Mouse (Mus musculus): ENCODE measurements at regions not wholly inside any gene's neighbourhood (a gene's known extent, or its start where the extent isn't known, plus 50 kb on each side); places are given as distances from the start of the nearest gene placed in this dataset.

- no peaks in the 10 kb centered on the region for H3K27me3 ChIP-seq (replicated peaks; ENCODE audit: control insufficient read depth, insufficient read depth, low read length)
- TF ChIP-seq CTCF (conservative IDR thresholded peaks at IDR 0.05; ENCODE audit: insufficient read depth, insufficient read length, low read depth, low read length) = no peak
- TF ChIP-seq POLR2A (IDR thresholded peaks at IDR 0.05; ENCODE audit: low read depth, low read length) = no peak
- H3K4me1 ChIP-seq (ENCODE audit: control insufficient read depth, insufficient read depth, low read length) = no peaks in the 10 kb centered on the region
- no peak overlapping the region for H3K4me3 ChIP-seq (ENCODE audit: insufficient read depth, low read depth, low read length)
- DNase-seq = no peak
- no peaks in the 10 kb centered on the region for H3K36me3 ChIP-seq (ENCODE audit: control insufficient read depth, insufficient read depth, low read length)
- WGBS = 50% methylated on average over 10 of the region's 10 CpGs
- no peak overlapping the region for H3K27ac ChIP-seq (ENCODE audit: insufficient read depth, low read depth, low read length)
These were observed 396.2 kb downstream of the Fut8 start for GRCm38 (mm10) chr12:77633981-77634650.

GRCm38 (mm10) chr12:77638266-77638665, 400.3 kb downstream of the Fut8 start:
- Histone ChIP-seq H3K27ac (ENCODE audit: insufficient read depth, low read depth, low read length) (no peak overlapping the region), H3K4me1 (ENCODE audit: control insufficient read depth, insufficient read depth, low read length) (no peaks in the 10 kb centered on the region), H3K4me3 (ENCODE audit: insufficient read depth, low read depth, low read length) (no peak overlapping the region), H3K27me3 (replicated peaks; ENCODE audit: control insufficient read depth, insufficient read depth, low read length) (no peaks in the 10 kb centered on the region), H3K36me3 (ENCODE audit: control insufficient read depth, insufficient read depth, low read length) (no peaks in the 10 kb centered on the region)
- no peak for TF ChIP-seq POLR2A (IDR thresholded peaks at IDR 0.05; ENCODE audit: low read depth, low read length)
- TF ChIP-seq CTCF (conservative IDR thresholded peaks at IDR 0.05; ENCODE audit: insufficient read depth, insufficient read length, low read depth, low read length) = no peak
- peak; percentile 28 for DNase-seq
- 25% methylated on average over 7 of the region's 7 CpGs for WGBS

- no peak overlapping the region for H3K4me3 ChIP-seq (ENCODE audit: insufficient read depth, low read depth, low read length)
- 85% methylated on average over 4 of the region's 4 CpGs for WGBS
- TF ChIP-seq POLR2A (IDR thresholded peaks at IDR 0.05; ENCODE audit: low read depth, low read length) = no peak
- no peak for TF ChIP-seq CTCF (conservative IDR thresholded peaks at IDR 0.05; ENCODE audit: insufficient read depth, insufficient read length, low read depth, low read length)
- H3K27me3 ChIP-seq (replicated peaks; ENCODE audit: control insufficient read depth, insufficient read depth, low read length) = no peaks in the 10 kb centered on the region
- no peak overlapping the region for H3K27ac ChIP-seq (ENCODE audit: insufficient read depth, low read depth, low read length)
- no peaks in the 10 kb centered on the region for H3K36me3 ChIP-seq (ENCODE audit: control insufficient read depth, insufficient read depth, low read length)
- no peak for DNase-seq
- no peaks in the 10 kb centered on the region for H3K4me1 ChIP-seq (ENCODE audit: control insufficient read depth, insufficient read depth, low read length)
These were observed 404.4 kb downstream of the Fut8 start for GRCm38 (mm10) chr12:77642336-77642735.

GRCm38 (mm10) chr12:77647841-77648240, 409.9 kb downstream of the Fut8 start:
- Histone ChIP-seq H3K4me1 (ENCODE audit: control insufficient read depth, insufficient read depth, low read length) (no peaks in the 10 kb centered on the region), H3K36me3 (ENCODE audit: control insufficient read depth, insufficient read depth, low read length) (no peaks in the 10 kb centered on the region), H3K27ac (ENCODE audit: insufficient read depth, low read depth, low read length) (no peak overlapping the region), H3K4me3 (ENCODE audit: insufficient read depth, low read depth, low read length) (no peak overlapping the region), H3K27me3 (replicated peaks; ENCODE audit: control insufficient read depth, insufficient read depth, low read length) (no peaks in the 10 kb centered on the region)
- 63% methylated on average over 3 of the region's 3 CpGs for WGBS
- no peak for DNase-seq
- TF ChIP-seq POLR2A (IDR thresholded peaks at IDR 0.05; ENCODE audit: low read depth, low read length) = no peak
- no peak for TF ChIP-seq CTCF (conservative IDR thresholded peaks at IDR 0.05; ENCODE audit: insufficient read depth, insufficient read length, low read depth, low read length)

- DNase-seq = no peak
- Histone ChIP-seq H3K27me3 (replicated peaks; ENCODE audit: control insufficient read depth, insufficient read depth, low read length) (no peaks in the 10 kb centered on the region; the same call in 1 of the 2 replicates), H3K4me3 (ENCODE audit: insufficient read depth, low read depth, low read length) (no peak overlapping the region), H3K4me1 (ENCODE audit: control insufficient read depth, insufficient read depth, low read length) (no peaks in the 10 kb centered on the region), H3K36me3 (ENCODE audit: control insufficient read depth, insufficient read depth, low read length) (no peaks in the 10 kb centered on the region), H3K27ac (ENCODE audit: insufficient read depth, low read depth, low read length) (no peak overlapping the region)
- TF ChIP-seq POLR2A (IDR thresholded peaks at IDR 0.05; ENCODE audit: low read depth, low read length) = no peak
- no peak for TF ChIP-seq CTCF (conservative IDR thresholded peaks at IDR 0.05; ENCODE audit: insufficient read depth, insufficient read length, low read depth, low read length)
- WGBS = 74% methylated on average over 3 of the region's 3 CpGs
These were observed 416.4 kb downstream of the Fut8 start for GRCm38 (mm10) chr12:77654282-77654681.

DNA sequence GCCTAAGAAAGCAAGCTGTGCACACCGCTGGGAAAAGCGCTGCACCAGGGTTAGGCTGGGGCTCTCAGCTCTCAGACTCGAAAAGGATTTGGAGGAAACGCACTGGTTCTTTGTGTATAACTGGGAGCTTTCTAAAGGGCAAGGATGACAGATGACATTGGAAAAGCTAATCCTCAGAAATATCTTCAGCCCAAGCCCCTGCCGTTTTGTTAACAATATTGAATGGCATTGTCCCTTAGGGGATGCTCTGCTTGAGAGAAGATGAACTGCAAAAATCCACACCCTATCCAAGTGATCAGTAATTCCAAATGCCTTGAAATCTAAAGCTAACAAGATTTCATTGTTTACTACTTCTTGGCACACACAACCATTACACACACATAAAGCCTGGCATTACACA, 419.1 kb downstream of the Fut8 start:
- Histone ChIP-seq H3K4me3 (ENCODE audit: insufficient read depth, low read depth, low read length) (no peak overlapping the region), H3K36me3 (ENCODE audit: control insufficient read depth, insufficient read depth, low read length) (no peaks in the 10 kb centered on the region), H3K27me3 (replicated peaks; ENCODE audit: control insufficient read depth, insufficient read depth, low read length) (no peaks in the 10 kb centered on the region; the same call in 1 of the 2 replicates), H3K27ac (ENCODE audit: insufficient read depth, low read depth, low read length) (no peak overlapping the region), H3K4me1 (ENCODE audit: control insufficient read depth, insufficient read depth, low read length) (no peaks in the 10 kb centered on the region)
- no peak for TF ChIP-seq POLR2A (IDR thresholded peaks at IDR 0.05; ENCODE audit: low read depth, low read length)
- DNase-seq = no peak
- 86% methylated on average over 5 of the region's 5 CpGs for WGBS

- TF ChIP-seq POLR2A (IDR thresholded peaks at IDR 0.05; ENCODE audit: low read depth, low read length) (no peak), CTCF (conservative IDR thresholded peaks at IDR 0.05; ENCODE audit: insufficient read depth, insufficient read length, low read depth, low read length) (no peak)
- H3K27ac ChIP-seq (ENCODE audit: insufficient read depth, low read depth, low read length) = no peak overlapping the region
- 68% methylated on average over 3 of the region's 3 CpGs for WGBS
- DNase-seq = no peak
- no peaks in the 10 kb centered on the region for H3K4me1 ChIP-seq (ENCODE audit: control insufficient read depth, insufficient read depth, low read length)
- no peak overlapping the region for H3K4me3 ChIP-seq (ENCODE audit: insufficient read depth, low read depth, low read length)
- H3K36me3 ChIP-seq (ENCODE audit: control insufficient read depth, insufficient read depth, low read length) = no peaks in the 10 kb centered on the region
- no peaks in the 10 kb centered on the region; the same call in 1 of the 2 replicates for H3K27me3 ChIP-seq (replicated peaks; ENCODE audit: control insufficient read depth, insufficient read depth, low read length)
These were observed 420.0 kb downstream of the Fut8 start for GRCm38 (mm10) chr12:77657878-77658277.
